Mouse (Mus musculus) liver, adult (tissue): Measurements from ENCODE around the gene Zbtb5.

Source experiments
- GATA4 ChIP-seq: IDR thresholded peaks from 2 replicates; pipeline ENCODE4 v1.6.1; 2014; ENCODE audit warnings: mild to moderate bottlenecking, low read length; ENCODE audit not compliant: insufficient replicate concordance

Zbtb5 gene

GRCm38 (mm10) chr4:44953041-44953440 is 59.2 kb downstream of the Zbtb5 start:
- no peak for TF ChIP-seq GATA4

- TF ChIP-seq GATA4 = no peak
These were observed 63.9 kb downstream of the Zbtb5 start for GRCm38 (mm10) chr4:44948314-44948713.

GRCm38 (mm10) chr4:44947464-44947863 is 64.7 kb downstream of the Zbtb5 start:
- no peak for TF ChIP-seq GATA4

GRCm38 (mm10) chr4:44944426-44945075 is 67.7 kb downstream of the Zbtb5 start:
- TF ChIP-seq GATA4 = no peak

GRCm38 (mm10) chr4:44943480-44943879 is 68.7 kb downstream of the Zbtb5 start:
- no peak for TF ChIP-seq GATA4

- TF ChIP-seq GATA4 = no peak
These were observed 70.0 kb downstream of the Zbtb5 start for GRCm38 (mm10) chr4:44942237-44942636.
